Mouse (Mus musculus) heart, embryonic 13.5 days (tissue): ENCODE data around the gene Cnga3. TPM values are rescaled to one million over a fixed set of nuclear protein-coding genes. Genes with fewer than 3 reads are reported as not detected.

Experiments used
- ATAC-seq: fragments of 200-750 bp; cut with Nextera tagmentation; 2 replicates; pipeline ENCODE4 v1.8.0; 2017; ENCODE audit warnings: moderate TSS enrichment; ENCODE audit not compliant: insufficient number of reproducible peaks, low FRiP score, low TSS enrichment; ENCODE audit errors: extremely low read depth
- H3K27ac ChIP-seq: fragments of 300-500 bp; sonication (generic); replicated peaks from 2 replicates; pipeline ENCODE4 v1.5.1; 2015; ENCODE audit warnings: moderate library complexity, mild to moderate bottlenecking, inconsistent platforms
- H3K27me3 ChIP-seq: fragments of 300-500 bp; sonication (generic); replicated peaks from 2 replicates; pipeline ENCODE4 v1.6.1; 2015; ENCODE audit warnings: mild to moderate bottlenecking, inconsistent platforms
- H3K36me3 ChIP-seq: fragments of 300-500 bp; sonication (generic); 2 replicates; pipeline ENCODE4 v1.6.1; 2015; ENCODE audit warnings: mild to moderate bottlenecking, inconsistent platforms
- H3K4me1 ChIP-seq: fragments of 300-500 bp; sonication (generic); 2 replicates; pipeline ENCODE4 v1.6.1; 2015; ENCODE audit warnings: inconsistent platforms
- H3K4me2 ChIP-seq: fragments of 300-500 bp; sonication (generic); 2 replicates; pipeline ENCODE4 v1.6.1; 2015; ENCODE audit warnings: inconsistent platforms, mild to moderate bottlenecking, moderate library complexity
- H3K4me3 ChIP-seq: fragments of 300-500 bp; sonication (generic); 2 replicates; pipeline ENCODE4 v1.5.1; 2015; ENCODE audit warnings: moderate library complexity, mild to moderate bottlenecking, inconsistent platforms
- H3K9ac ChIP-seq: fragments of 300-500 bp; sonication (generic); 2 replicates; pipeline ENCODE4 v1.6.1; 2015; ENCODE audit warnings: inconsistent platforms, mild to moderate bottlenecking, moderate library complexity
- H3K9me3 ChIP-seq: fragments of 300-500 bp; sonication (generic); 2 replicates; pipeline ENCODE4 v1.6.1; 2016; ENCODE audit warnings: inconsistent platforms
- WGBS: fragments of 180-500 bp; shearing (Covaris S2); methylation state at CpG from one replicate; pipeline ENCODE4 v1.1.7; 2015; ENCODE audit warnings: mixed read lengths; 5-methylcytosine and 5-hydroxymethylcytosine counted together
- polyA plus RNA-seq: library from polyadenylated mRNA; unstranded; fragments of >200 nt; fragmentation: Nextera tagmentation; extraction: Ambion mirVana; gene quantifications from 2 replicates; pipeline ENCODE4 v1.2.1, GENCODE M21; 2015

The Cnga3 gene
- polyA plus RNA-seq, 1 experiment from 2014 or later = not detected

GRCm38 (mm10) chr1:37286556-37286955, 72.3 kb downstream of the Cnga3 start:
- Histone ChIP-seq H3K4me1 (no peaks in the 10 kb centered on the region), H3K4me3 (no peak overlapping the region), H3K27ac (no peak overlapping the region), H3K9ac (no peak overlapping the region), H3K4me2 (no peak overlapping the region), H3K36me3 (no peaks in the 10 kb centered on the region), H3K9me3 (peaks cover 8% of the 10 kb centered on the region), H3K27me3 (no peaks in the 10 kb centered on the region)
- ATAC-seq = no peak
- 78% methylated on average over 7 of the region's 7 CpGs for WGBS

- peaks cover 8% of the 10 kb centered on the region for H3K9me3 ChIP-seq
- H3K4me3 ChIP-seq = no peak overlapping the region
- H3K36me3 ChIP-seq = no peaks in the 10 kb centered on the region
- 72% methylated on average over 1 of the region's 1 CpGs for WGBS
- H3K9ac ChIP-seq = no peak overlapping the region
- no peak overlapping the region for H3K4me2 ChIP-seq
- no peaks in the 10 kb centered on the region for H3K27me3 ChIP-seq
- H3K4me1 ChIP-seq = no peaks in the 10 kb centered on the region
- H3K27ac ChIP-seq = no peak overlapping the region
- ATAC-seq = no peak
Measured at GRCm38 (mm10) chr1:37287748-37288147, 73.5 kb downstream of the Cnga3 start.

DNA sequence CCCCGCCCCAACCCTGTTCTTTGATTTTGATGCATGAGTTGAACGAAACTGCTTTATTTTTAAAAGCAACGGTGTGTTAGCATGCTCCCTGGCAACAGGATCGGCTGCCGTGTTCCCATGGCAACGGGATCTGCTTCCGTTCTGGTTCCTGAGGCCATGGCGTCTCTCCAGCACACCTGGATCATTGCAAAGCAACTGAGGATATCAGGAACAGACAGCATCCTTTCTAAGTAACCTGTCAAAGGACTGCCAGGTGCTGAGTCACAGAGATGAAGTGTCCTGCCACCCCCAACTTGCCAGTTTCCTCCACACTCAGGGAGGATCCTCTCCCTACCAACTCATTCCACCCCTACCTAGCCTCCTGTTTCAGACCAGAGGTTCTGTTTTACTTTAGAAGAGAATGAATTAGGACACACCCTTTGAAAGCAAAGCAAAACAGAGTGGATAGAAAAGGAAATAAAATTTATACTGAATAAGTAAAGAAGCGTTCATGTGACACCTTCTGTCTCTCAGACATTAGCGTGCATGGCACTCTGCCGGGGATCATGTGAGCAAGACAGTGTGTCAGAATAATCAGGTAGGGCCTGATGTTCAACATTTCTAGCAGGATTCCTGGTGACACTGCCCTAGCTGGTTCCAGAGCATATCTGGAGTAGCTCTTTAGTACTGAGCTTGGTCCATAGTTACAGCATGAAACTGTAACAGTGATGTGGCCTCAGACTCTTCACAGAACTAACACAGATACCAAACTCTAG, 74.1 kb downstream of the Cnga3 start:
- no peaks in the 10 kb centered on the region for H3K4me1 ChIP-seq
- WGBS = 77% methylated on average over 11 of the region's 11 CpGs
- H3K4me2 ChIP-seq = no peak overlapping the region
- H3K4me3 ChIP-seq = no peak overlapping the region
- ATAC-seq = no peak
- peaks cover 8% of the 10 kb centered on the region for H3K9me3 ChIP-seq
- no peak overlapping the region for H3K27ac ChIP-seq
- H3K9ac ChIP-seq = no peak overlapping the region
- no peaks in the 10 kb centered on the region for H3K27me3 ChIP-seq
- H3K36me3 ChIP-seq = no peaks in the 10 kb centered on the region

DNA sequence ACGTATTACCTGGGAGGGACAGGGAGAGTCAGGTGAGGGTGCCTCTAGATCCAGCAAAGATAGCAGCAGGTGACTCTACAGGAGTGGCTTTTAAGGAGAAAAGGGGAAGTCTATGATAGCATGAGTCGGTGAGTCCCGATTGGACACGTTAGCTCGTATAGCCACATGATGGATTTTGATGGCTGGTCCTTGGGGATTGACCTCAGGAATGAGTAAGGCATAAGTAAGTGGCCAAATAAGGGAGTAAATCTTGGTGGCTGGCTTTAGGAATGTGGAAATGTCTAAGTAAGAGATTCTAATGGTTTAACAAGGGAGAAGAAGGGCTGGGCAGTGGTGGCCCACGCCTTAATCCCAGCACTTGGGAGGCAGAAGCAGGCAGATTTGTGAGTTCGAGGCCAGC, 74.7 kb downstream of the Cnga3 start:
- H3K4me1 ChIP-seq = no peaks in the 10 kb centered on the region
- no peaks in the 10 kb centered on the region for H3K36me3 ChIP-seq
- no peak overlapping the region for H3K9ac ChIP-seq
- H3K9me3 ChIP-seq = peaks cover 2% of the 10 kb centered on the region
- ATAC-seq = no peak
- no peak overlapping the region for H3K27ac ChIP-seq
- no peak overlapping the region for H3K4me3 ChIP-seq
- H3K27me3 ChIP-seq = no peaks in the 10 kb centered on the region
- no peak overlapping the region for H3K4me2 ChIP-seq
- WGBS = 77% methylated on average over 7 of the region's 7 CpGs

- H3K4me1 ChIP-seq = peaks cover 12% of the 10 kb centered on the region
- 57% methylated on average over 1 of the region's 1 CpGs for WGBS
- no peak for ATAC-seq
Measured at GRCm38 (mm10) chr1:37296414-37296813, 82.2 kb downstream of the Cnga3 start.

GRCm38 (mm10) chr1:37298904-37299303, 84.7 kb downstream of the Cnga3 start:
- no peak for ATAC-seq
- Histone ChIP-seq H3K4me3 (no peak overlapping the region), H3K9ac (no peak overlapping the region), H3K4me1 (peaks cover 18% of the 10 kb centered on the region), H3K27ac (no peak overlapping the region), H3K27me3 (no peaks in the 10 kb centered on the region), H3K36me3 (no peaks in the 10 kb centered on the region), H3K9me3 (no peaks in the 10 kb centered on the region), H3K4me2 (no peak overlapping the region)
- WGBS = 76% methylated on average over 2 of the region's 2 CpGs

More at GRCm38 (mm10) chr1:37296414-37296813, 82.2 kb downstream of the Cnga3 start:
- Histone ChIP-seq H3K27ac (no peak overlapping the region), H3K9ac (no peak overlapping the region), H3K36me3 (no peaks in the 10 kb centered on the region), H3K4me2 (no peak overlapping the region), H3K9me3 (no peaks in the 10 kb centered on the region), H3K27me3 (no peaks in the 10 kb centered on the region), H3K4me3 (no peak overlapping the region)

DNA sequence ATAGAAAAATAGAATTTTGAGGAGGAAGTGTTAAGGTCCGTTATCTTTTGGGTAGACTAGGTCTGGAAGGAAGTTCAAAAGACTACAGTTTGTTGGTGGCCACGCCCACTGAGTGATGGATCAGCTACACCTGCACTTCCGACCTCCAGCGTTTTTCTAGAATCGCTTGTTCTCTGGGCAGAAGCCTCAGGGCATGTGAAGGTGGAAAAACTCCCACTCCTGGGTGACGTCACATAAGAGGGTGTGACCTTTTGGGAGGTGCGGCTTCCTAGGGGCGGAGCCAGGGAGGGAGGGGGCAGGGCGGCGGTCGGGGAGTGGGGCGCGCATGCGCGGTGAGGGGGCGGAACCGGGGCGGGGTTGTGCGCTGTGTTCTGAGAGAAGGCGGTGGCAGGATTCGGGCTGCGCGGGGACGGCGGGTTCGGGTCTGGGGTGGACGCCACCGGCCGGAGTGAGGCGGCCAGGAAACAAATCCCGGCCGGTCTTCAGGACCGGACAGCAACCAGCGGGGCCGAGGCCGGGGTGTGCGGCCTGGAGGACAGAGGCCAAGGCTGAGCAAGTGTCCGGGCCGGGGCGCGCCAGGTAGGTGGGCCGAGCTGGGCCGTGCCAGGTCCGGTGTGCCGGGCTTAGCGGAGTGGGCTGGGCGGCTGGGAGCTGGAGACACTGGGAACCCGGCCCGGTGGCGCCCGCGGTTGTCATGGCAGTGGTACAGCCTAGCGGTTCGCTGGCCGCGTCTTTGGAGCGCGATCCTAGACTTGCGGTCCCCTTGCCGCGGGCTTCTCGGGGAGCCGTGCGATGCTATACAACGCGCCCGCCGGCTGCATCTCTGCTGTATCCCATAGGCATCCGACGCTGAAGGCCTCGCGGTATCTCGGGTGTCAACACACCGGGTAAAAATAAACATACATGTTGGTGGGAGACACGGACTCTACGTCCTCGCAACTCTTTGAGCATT, 85.6 kb downstream of the Cnga3 start, which contains the start of gene Inpp4a:
Gene Inpp4a (plus strand): TSS at position 326 of the 952 bp plus-strand sequence.
- peaks cover 18% of the 10 kb centered on the region for H3K4me1 ChIP-seq
- peak within 1 kb of the TSS; percentile 88 for H3K9ac ChIP-seq
- peak within 1 kb of the TSS; percentile 48 for H3K27ac ChIP-seq
- H3K9me3 ChIP-seq = no peaks in the 10 kb centered on the region
- WGBS = 1% methylated on average over 77 of the region's 77 CpGs
- H3K4me2 ChIP-seq = peak within 1 kb of the TSS; percentile 83
- H3K36me3 ChIP-seq = no peaks in the 10 kb centered on the region
- H3K27me3 ChIP-seq = no peaks in the 10 kb centered on the region
- H3K4me3 ChIP-seq = peak within 1 kb of the TSS; percentile 81
- ATAC-seq = peak; percentile 82

- H3K9ac ChIP-seq = peak overlapping the region; percentile 88
- ATAC-seq = no peak
- no peaks in the 10 kb centered on the region for H3K27me3 ChIP-seq
- WGBS = 48% methylated on average over 5 of the region's 5 CpGs
- no peaks in the 10 kb centered on the region for H3K36me3 ChIP-seq
- peak overlapping the region; percentile 81 for H3K4me3 ChIP-seq
- H3K9me3 ChIP-seq = no peaks in the 10 kb centered on the region
- no peak overlapping the region for H3K27ac ChIP-seq
- H3K4me2 ChIP-seq = peak overlapping the region; percentile 83
- H3K4me1 ChIP-seq = peaks cover 18% of the 10 kb centered on the region
Measured at GRCm38 (mm10) chr1:37300650-37301049, 86.4 kb downstream of the Cnga3 start.

- no peak for ATAC-seq
- Histone ChIP-seq H3K27ac (no peak overlapping the region), H3K9me3 (no peaks in the 10 kb centered on the region), H3K4me2 (no peak overlapping the region), H3K36me3 (no peaks in the 10 kb centered on the region), H3K4me1 (peaks cover 18% of the 10 kb centered on the region), H3K4me3 (no peak overlapping the region), H3K27me3 (no peaks in the 10 kb centered on the region), H3K9ac (no peak overlapping the region)
- WGBS = 61% methylated on average over 3 of the region's 3 CpGs
Measured at GRCm38 (mm10) chr1:37302801-37303200, 88.6 kb downstream of the Cnga3 start.

DNA sequence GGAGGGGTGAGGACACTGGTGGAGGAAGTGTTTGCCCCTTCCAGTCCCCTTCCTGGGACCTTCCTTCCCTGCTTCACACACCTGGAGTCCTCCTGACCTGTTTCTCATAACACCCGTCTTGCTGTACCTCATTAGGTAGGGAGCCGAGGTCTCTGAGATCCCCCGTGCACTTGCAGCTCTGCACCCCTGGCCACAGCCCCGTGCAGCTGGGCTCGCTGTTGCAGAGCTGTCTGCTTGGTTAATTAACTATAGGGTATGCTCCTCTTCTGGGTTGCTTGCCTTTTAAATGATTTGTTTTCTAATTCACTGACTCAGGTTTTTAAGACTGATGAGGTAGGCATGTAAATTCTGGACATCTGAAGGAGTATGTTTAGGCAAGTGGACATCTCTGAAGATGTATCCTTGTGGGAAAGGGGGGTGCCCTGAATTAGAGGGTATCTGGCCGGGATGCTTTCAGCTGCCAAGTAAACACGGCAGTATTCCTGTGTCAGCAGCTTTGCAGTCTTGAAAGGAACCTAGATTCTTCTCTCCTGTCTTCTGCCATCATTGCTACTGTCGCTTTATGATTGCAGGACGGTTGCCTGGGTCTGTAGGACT, 91.6 kb downstream of the Cnga3 start:
- 72% methylated on average over 9 of the region's 9 CpGs for WGBS
- H3K36me3 ChIP-seq = no peaks in the 10 kb centered on the region
- H3K4me1 ChIP-seq = peaks cover 16% of the 10 kb centered on the region
- H3K4me3 ChIP-seq = no peak overlapping the region
- no peak overlapping the region for H3K9ac ChIP-seq
- 0 out of 2 replicates have a peak, but pooled peaks cover 2% of the 10 kb centered on the region for H3K9me3 ChIP-seq
- ATAC-seq = no peak
- H3K4me2 ChIP-seq = no peak overlapping the region
- no peaks in the 10 kb centered on the region for H3K27me3 ChIP-seq
- H3K27ac ChIP-seq = no peak overlapping the region

- Histone ChIP-seq H3K9ac (no peak overlapping the region), H3K27me3 (no peaks in the 10 kb centered on the region), H3K36me3 (no peaks in the 10 kb centered on the region), H3K4me1 (peaks cover 15% of the 10 kb centered on the region), H3K4me3 (no peak overlapping the region), H3K9me3 (0 out of 2 replicates have a peak, but pooled peaks cover 2% of the 10 kb centered on the region), H3K27ac (no peak overlapping the region), H3K4me2 (no peak overlapping the region)
- 77% methylated on average over 2 of the region's 2 CpGs for WGBS
- no peak for ATAC-seq
Measured at GRCm38 (mm10) chr1:37307586-37307985, 93.4 kb downstream of the Cnga3 start.
